Mouse (Mus musculus): ENCODE data around the gene Ppm1h. TPM values are rescaled to one million over a fixed set of nuclear protein-coding genes. Genes with fewer than 3 reads are reported as not detected.

The Ppm1h gene
- polyA plus RNA-seq, 1 experiment from 2014 or later: 33.4 TPM

DNA sequence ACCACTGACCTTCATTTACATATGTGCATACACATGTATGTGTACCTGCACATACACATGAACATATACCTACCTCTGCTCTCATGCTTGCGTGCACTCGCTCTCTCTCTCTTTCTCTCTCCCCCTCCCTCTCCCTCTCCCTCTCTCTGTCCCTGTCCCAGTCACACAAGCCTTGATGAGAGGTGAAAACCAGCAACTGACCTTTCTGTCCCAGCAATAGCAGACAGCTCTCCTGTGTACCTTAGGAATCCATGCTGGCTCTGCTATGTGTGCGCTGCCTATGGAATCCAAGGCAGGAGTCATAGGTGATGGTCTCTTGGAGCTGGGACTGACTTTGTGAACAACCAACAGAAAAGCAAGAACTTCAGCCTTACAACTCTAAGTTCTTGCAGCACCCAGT is 53.6 kb downstream of the Ppm1h start:
- no peak overlapping the region for H3K4me3 ChIP-seq
- no peak overlapping the region for H3K4me2 ChIP-seq
- no peaks in the 10 kb centered on the region for H3K9me3 ChIP-seq
- H3K27me3 ChIP-seq: no peaks in the 10 kb centered on the region
- WGBS: 100% methylated on average over 3 of the region's 3 CpGs
- ATAC-seq (ENCODE audit: low read depth): no peak
- no peak overlapping the region for H3K9ac ChIP-seq
- H3K36me3 ChIP-seq: no peaks in the 10 kb centered on the region
- no peak overlapping the region for H3K27ac ChIP-seq (replicated peaks)
- H3K4me1 ChIP-seq (replicated peaks): no peaks in the 10 kb centered on the region

DNA sequence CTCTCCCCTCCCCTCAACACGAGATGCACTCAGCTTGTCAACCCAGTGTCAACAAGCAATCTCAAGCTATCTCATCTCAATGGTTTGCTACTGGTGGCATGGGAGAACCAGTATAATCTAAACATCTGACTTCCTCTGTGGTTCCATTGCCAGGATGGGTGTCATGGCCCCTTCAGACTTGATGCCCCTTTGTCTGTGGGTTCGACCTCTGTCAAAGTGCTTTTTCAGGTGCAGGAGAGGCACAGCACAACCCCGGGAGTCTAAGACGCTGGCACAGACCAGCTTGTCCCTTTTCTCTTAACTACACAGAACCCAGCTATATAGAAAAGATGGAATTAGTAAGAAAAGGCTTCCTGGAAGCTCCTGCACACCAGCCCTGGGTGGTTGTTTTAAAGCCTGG is 56.0 kb downstream of the Ppm1h start:
- Histone ChIP-seq H3K9ac (no peak overlapping the region), H3K4me1 (replicated peaks) (no peaks in the 10 kb centered on the region), H3K9me3 (no peaks in the 10 kb centered on the region), H3K36me3 (no peaks in the 10 kb centered on the region), H3K4me3 (no peak overlapping the region), H3K4me2 (no peak overlapping the region), H3K27me3 (no peaks in the 10 kb centered on the region), H3K27ac (replicated peaks) (no peak overlapping the region)
- no peak for ATAC-seq (ENCODE audit: low read depth)
- 91% methylated on average over 4 of the region's 4 CpGs for WGBS

DNA sequence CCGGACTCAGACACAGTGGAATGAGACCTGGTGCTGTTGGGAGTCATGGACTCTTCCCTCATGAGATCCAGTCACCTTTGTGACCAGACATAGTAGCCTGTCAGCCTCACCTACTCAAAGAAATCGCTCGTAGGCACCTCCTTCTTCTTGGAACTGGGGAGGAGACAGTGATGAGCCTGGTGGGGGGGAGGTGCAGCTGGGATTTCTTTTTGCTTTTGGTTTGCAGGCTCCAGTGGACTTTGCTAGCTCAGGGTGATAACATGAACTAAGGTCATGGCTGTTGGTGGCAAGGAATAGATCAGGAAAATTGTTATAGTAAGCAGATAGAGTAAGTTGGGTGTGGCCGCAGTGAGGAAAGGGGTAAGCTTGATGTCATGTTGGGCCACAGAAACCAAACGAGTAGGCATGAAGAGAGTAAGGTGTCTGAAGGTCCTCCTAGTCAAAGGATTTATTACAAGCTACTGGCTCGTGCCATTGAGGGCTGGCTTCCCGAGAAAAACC is 56.8 kb downstream of the Ppm1h start:
- H3K36me3 ChIP-seq: no peaks in the 10 kb centered on the region
- no peaks in the 10 kb centered on the region for H3K9me3 ChIP-seq
- no peak overlapping the region for H3K9ac ChIP-seq
- no peak overlapping the region for H3K27ac ChIP-seq (replicated peaks)
- H3K4me1 ChIP-seq (replicated peaks): no peaks in the 10 kb centered on the region
- 90% methylated on average over 7 of the region's 7 CpGs for WGBS
- H3K27me3 ChIP-seq: no peaks in the 10 kb centered on the region
- no peak overlapping the region for H3K4me3 ChIP-seq
- H3K4me2 ChIP-seq: no peak overlapping the region
- ATAC-seq (ENCODE audit: low read depth): no peak

DNA sequence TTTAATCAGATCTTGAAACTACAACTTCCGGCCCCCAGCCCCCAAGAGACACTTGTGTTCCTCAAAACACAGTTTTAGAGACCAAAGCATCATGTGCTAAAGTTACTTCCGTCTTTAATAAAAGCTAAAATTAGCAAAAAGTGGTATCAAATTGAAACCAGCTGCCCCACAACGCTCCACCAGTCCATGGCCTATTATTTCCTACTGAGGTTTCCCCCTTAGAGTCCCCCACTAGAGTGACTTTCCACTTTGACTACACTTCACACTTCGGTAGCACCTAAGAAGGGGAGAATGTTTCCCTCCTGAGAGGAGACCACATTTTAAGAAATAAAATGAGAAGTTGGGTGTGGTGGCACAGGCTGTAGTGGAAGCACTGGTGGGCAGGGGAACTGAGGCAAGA is 58.3 kb downstream of the Ppm1h start:
- WGBS: 88% methylated on average over 4 of the region's 4 CpGs
- no peak overlapping the region for H3K27ac ChIP-seq (replicated peaks)
- H3K9ac ChIP-seq: no peak overlapping the region
- H3K4me3 ChIP-seq: no peak overlapping the region
- H3K36me3 ChIP-seq: no peaks in the 10 kb centered on the region
- no peak for ATAC-seq (ENCODE audit: low read depth)
- no peak overlapping the region for H3K4me2 ChIP-seq
- H3K27me3 ChIP-seq: no peaks in the 10 kb centered on the region
- H3K4me1 ChIP-seq (replicated peaks): peaks cover 11% of the 10 kb centered on the region
- no peaks in the 10 kb centered on the region for H3K9me3 ChIP-seq

DNA sequence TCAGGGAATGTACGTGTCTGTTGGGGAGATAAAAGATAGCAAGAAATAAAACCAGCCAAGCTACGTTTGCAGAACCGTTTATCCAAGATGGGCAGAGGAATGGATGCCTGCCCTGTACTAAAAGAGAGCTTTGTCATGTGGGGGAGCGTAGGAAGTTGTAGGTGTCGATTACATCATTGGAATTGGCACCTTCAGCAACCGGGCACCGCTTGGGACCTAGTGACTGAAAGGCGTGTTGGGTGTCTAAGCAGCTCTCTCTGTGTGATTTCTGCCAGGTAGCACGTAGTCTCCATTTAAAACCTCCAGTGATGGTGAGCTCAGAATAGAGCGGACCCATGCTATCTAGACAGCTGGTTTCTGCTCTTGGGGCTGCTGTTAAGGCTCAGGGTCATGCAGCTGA is 60.0 kb downstream of the Ppm1h start:
- H3K4me1 ChIP-seq (replicated peaks): peaks cover 11% of the 10 kb centered on the region
- H3K27me3 ChIP-seq: no peaks in the 10 kb centered on the region
- WGBS: 91% methylated on average over 10 of the region's 10 CpGs
- H3K9ac ChIP-seq: no peak overlapping the region
- no peaks in the 10 kb centered on the region for H3K9me3 ChIP-seq
- no peak overlapping the region for H3K4me2 ChIP-seq
- H3K36me3 ChIP-seq: no peaks in the 10 kb centered on the region
- H3K4me3 ChIP-seq: no peak overlapping the region
- no peak overlapping the region for H3K27ac ChIP-seq (replicated peaks)
- ATAC-seq (ENCODE audit: low read depth): no peak

DNA sequence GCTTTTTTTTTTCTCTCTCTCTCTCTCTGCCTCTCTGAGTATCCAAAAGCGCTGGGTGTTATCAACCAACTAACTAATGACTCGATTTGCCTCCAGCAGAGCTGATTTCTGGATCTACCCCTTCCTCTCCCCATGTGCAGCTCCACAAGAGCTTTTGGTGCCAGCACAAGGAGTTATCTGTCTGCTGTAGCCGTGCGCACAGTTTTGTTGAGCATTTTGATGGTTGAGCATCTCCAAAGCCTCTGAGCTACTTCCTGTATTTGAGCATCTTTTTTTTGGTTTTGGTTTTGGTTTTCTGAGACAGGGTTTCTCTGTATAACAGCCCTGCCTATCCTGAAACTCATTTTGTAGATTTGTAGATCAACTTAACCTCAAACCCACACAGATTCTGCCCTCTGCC is 60.5 kb downstream of the Ppm1h start:
- no peaks in the 10 kb centered on the region for H3K36me3 ChIP-seq
- WGBS: 92% methylated on average over 4 of the region's 4 CpGs
- H3K9ac ChIP-seq: no peak overlapping the region
- ATAC-seq (ENCODE audit: low read depth): no peak
- no peak overlapping the region for H3K27ac ChIP-seq (replicated peaks)
- no peaks in the 10 kb centered on the region for H3K9me3 ChIP-seq
- no peak overlapping the region for H3K4me2 ChIP-seq
- no peaks in the 10 kb centered on the region for H3K27me3 ChIP-seq
- peaks cover 11% of the 10 kb centered on the region for H3K4me1 ChIP-seq (replicated peaks)
- H3K4me3 ChIP-seq: no peak overlapping the region

DNA sequence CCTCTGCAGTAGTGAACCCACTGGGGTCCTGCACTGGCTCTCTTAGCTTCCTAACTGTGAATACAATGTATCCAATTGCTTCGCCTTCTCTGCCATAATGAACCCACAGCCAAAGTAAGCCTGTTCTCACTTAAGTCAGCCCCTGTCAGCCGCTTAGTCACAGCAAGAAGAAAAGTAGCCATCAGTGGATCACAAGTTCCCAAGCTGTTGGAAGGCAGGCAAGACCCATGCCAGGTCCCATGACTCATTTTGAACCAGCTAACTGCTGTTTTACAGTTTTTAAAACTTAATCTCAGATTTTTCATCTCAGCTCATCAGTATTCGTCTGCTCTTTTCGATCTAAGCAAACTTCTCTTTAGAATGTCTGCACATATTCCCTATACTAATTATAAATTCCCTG is 61.6 kb downstream of the Ppm1h start:
- peaks cover 11% of the 10 kb centered on the region for H3K4me1 ChIP-seq (replicated peaks)
- 91% methylated on average over 4 of the region's 4 CpGs for WGBS
- no peaks in the 10 kb centered on the region for H3K36me3 ChIP-seq
- no peaks in the 10 kb centered on the region for H3K27me3 ChIP-seq
- ATAC-seq (ENCODE audit: low read depth): no peak
- no peak overlapping the region for H3K9ac ChIP-seq
- H3K4me3 ChIP-seq: no peak overlapping the region
- H3K9me3 ChIP-seq: no peaks in the 10 kb centered on the region
- no peak overlapping the region for H3K27ac ChIP-seq (replicated peaks)
- H3K4me2 ChIP-seq: no peak overlapping the region

DNA sequence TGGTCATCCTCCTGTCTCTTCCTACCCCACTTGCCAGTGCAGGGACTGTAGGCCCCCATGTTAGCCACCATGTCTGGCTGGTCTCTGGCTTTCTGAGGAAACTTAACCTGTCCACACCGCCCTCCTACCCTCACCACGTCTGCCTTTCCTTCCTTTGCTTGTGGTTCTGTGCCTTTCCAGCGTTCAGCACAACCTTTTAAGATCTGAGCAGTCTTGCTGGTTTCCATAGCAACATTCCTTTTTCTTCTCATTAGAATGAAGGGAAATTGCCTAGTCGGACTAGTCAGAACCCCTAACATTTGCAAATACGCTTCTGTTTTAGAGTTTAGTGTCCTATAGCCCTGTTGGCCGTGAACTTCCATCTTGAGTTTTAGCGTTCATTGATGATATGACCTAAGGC is 62.6 kb downstream of the Ppm1h start:
- no peaks in the 10 kb centered on the region for H3K9me3 ChIP-seq
- no peak overlapping the region for H3K4me3 ChIP-seq
- ATAC-seq (ENCODE audit: low read depth): no peak
- no peak overlapping the region for H3K27ac ChIP-seq (replicated peaks)
- H3K27me3 ChIP-seq: no peaks in the 10 kb centered on the region
- no peak overlapping the region for H3K9ac ChIP-seq
- H3K4me1 ChIP-seq (replicated peaks): peaks cover 11% of the 10 kb centered on the region
- WGBS: 61% methylated on average over 7 of the region's 7 CpGs
- H3K36me3 ChIP-seq: no peaks in the 10 kb centered on the region
- H3K4me2 ChIP-seq: no peak overlapping the region

DNA sequence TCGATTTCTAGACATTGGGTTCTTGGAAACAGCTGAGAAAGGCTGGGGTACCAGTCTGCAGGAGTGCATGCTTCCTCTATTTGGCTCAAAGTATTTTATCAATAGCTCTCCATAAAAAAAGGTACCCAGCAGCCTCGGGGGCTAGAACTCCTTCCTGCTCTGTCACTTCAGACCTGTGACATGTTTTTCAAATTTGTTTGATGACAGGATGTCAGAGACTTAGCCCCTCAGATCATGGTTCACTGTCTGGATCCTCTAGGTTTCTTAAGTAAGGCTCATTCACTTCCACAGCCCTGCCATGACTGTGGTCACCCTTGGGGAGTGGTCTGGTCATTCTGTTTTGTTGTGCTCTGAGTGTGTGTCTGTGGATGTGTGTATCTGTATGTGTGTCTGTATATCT is 63.6 kb downstream of the Ppm1h start:
- H3K9ac ChIP-seq: no peak overlapping the region
- H3K4me2 ChIP-seq: no peak overlapping the region
- no peaks in the 10 kb centered on the region for H3K27me3 ChIP-seq
- no peak overlapping the region for H3K4me3 ChIP-seq
- peaks cover 11% of the 10 kb centered on the region for H3K4me1 ChIP-seq (replicated peaks)
- no peaks in the 10 kb centered on the region for H3K9me3 ChIP-seq
- ATAC-seq (ENCODE audit: low read depth): no peak
- H3K27ac ChIP-seq (replicated peaks): no peak overlapping the region
- WGBS: 84% methylated on average over 2 of the region's 2 CpGs
- H3K36me3 ChIP-seq: no peaks in the 10 kb centered on the region

DNA sequence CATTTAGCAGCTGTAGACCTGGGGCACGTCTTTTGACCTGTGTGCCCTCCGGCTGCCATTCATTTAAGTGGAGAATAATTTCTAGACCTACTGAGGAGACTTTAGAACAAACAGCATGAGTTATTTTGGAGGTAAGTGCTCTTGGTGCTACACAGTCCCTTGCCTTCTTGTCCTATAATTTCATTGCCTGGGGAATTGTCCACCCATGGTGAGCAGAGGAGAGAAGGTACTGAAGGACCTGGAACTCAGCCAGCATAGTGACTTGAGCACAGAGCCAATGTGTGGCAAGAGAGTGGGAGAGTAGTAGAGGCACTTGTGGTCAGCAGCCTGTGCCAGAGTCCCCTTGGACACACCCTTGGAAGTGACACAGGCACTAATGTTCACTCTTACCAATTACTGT is 64.8 kb downstream of the Ppm1h start:
- no peaks in the 10 kb centered on the region for H3K36me3 ChIP-seq
- H3K27me3 ChIP-seq: no peaks in the 10 kb centered on the region
- H3K4me2 ChIP-seq: no peak overlapping the region
- no peak overlapping the region for H3K27ac ChIP-seq (replicated peaks)
- H3K9me3 ChIP-seq: no peaks in the 10 kb centered on the region
- no peak overlapping the region for H3K9ac ChIP-seq
- WGBS: 90% methylated on average over 2 of the region's 2 CpGs
- ATAC-seq (ENCODE audit: low read depth): no peak
- peaks cover 11% of the 10 kb centered on the region for H3K4me1 ChIP-seq (replicated peaks)
- no peak overlapping the region for H3K4me3 ChIP-seq

DNA sequence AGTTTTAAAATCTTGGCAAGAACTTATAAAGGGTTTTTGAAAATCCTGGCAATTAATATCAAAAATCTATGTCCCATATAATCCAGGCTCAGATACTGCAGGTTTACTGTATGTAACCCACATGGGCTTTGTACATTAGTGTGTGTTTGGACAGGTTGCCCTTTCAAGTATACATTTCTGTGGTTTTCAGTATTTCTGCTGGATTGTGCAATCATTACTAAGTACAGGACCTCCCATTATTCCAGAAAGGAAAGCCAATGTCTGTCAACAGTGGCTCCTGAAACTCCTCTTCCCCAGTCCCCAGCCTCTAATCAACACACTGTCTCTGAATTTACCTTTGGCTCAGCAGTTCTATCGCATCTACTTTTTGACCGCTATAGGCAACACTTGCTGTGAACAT is 66.4 kb downstream of the Ppm1h start:
- WGBS: 97% methylated on average over 2 of the region's 2 CpGs
- no peak overlapping the region for H3K4me3 ChIP-seq
- ATAC-seq (ENCODE audit: low read depth): no peak
- no peak overlapping the region for H3K4me2 ChIP-seq
- H3K4me1 ChIP-seq (replicated peaks): peaks cover 11% of the 10 kb centered on the region
- H3K36me3 ChIP-seq: no peaks in the 10 kb centered on the region
- H3K27ac ChIP-seq (replicated peaks): no peak overlapping the region
- H3K9ac ChIP-seq: no peak overlapping the region
- H3K9me3 ChIP-seq: no peaks in the 10 kb centered on the region
- no peaks in the 10 kb centered on the region for H3K27me3 ChIP-seq

DNA sequence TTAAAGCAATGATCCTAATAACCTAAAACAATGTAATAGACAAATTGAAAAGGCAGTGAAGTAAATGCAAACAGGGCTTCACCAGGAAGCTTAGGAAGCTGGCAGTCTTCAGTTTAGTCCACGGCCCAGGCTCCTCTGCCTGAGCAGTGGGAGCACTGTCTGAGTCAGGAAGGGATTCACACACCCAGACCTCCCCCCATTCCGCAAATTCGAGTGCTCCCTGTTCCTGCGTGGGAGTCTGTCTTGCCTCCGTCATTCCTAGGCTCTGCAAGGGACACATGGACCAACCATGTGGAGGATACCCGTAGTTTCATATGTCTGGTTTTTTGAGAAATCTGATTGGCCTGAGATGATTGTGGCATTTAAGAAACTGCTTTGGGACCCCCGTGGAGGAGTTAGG is 67.6 kb downstream of the Ppm1h start:
- Histone ChIP-seq H3K4me2 (no peak overlapping the region), H3K36me3 (no peaks in the 10 kb centered on the region), H3K4me3 (no peak overlapping the region), H3K9ac (no peak overlapping the region), H3K27ac (replicated peaks) (no peak overlapping the region), H3K9me3 (no peaks in the 10 kb centered on the region), H3K4me1 (replicated peaks) (peaks cover 5% of the 10 kb centered on the region), H3K27me3 (no peaks in the 10 kb centered on the region)
- no peak for ATAC-seq (ENCODE audit: low read depth)
- WGBS: 83% methylated on average over 7 of the region's 7 CpGs

DNA sequence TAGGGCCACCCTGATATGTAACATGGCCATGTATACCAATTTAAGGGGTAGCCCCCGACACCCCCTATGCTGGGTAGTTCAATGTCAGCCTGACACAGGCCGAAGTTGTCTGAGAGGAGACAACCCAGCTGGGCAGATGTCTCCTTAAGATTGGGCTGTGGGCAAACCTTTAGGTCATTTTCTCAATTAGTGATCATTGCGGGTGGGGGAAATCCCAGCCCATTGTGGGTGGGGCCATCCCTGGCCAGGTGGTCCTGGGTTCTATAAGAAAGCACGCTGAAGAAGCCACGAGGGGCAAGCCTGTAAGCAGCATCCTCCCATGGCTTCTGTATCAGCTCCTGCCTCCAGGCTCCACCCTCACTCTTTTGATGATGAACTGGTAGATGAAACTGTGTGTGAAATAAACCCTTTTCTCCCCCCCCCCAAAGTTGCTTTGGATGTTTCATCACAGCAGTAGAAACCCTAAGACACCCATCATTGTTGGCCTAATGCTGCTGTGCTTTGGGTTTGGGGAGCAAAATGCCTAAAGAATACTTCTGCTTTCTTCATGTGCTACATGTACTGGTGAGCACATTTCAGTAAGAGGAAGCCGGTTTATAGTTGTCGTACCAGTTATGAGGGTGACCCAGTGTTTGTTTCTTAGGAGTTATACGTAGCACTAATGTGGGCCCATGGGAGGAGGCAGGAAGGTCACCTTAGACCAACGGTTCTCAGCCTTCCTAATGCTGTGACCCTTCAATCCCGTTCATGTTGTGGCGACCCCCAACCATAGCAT is 68.8 kb downstream of the Ppm1h start:
- Histone ChIP-seq H3K9me3 (0 out of 2 replicates have a peak, but pooled peaks cover 5% of the 10 kb centered on the region), H3K27me3 (no peaks in the 10 kb centered on the region), H3K27ac (replicated peaks) (no peak overlapping the region), H3K4me2 (no peak overlapping the region), H3K36me3 (no peaks in the 10 kb centered on the region), H3K4me3 (no peak overlapping the region), H3K4me1 (replicated peaks) (no peaks in the 10 kb centered on the region; the same call in 1 of the 2 replicates), H3K9ac (no peak overlapping the region)
- ATAC-seq (ENCODE audit: low read depth): 0 out of 2 replicates have a peak, but pooled peaks have one; percentile 5
- WGBS: 88% methylated on average over 11 of the region's 11 CpGs

Data from neural tube, embryonic 13.5 days (tissue).